Mouse (Mus musculus) heart, embryonic 14.5 days (tissue): ENCODE data around the gene Tex30. TPM values are rescaled to one million over a fixed set of nuclear protein-coding genes. Genes with fewer than 3 reads are reported as not detected.

ENCODE experiments used
- ATAC-seq: fragments of 200-750 bp; cut with Nextera tagmentation; 2 replicates; pipeline ENCODE4 v1.8.0; 2017; ENCODE audit warnings: low read depth, moderate TSS enrichment; ENCODE audit not compliant: insufficient number of reproducible peaks, insufficient read depth, low FRiP score
- H3K27ac ChIP-seq, 2 experiments: fragments of 200-500 bp in 1 of 2; fragments of 300-500 bp in 1 of 2; sonication (generic) in 1 of 2; replicated peaks in 1 of 2; 2 replicates each; pipeline ENCODE4 v1.5.1; 2012 to 2014; ENCODE audit warnings: low read depth in 2 of 2, low read length in 2 of 2, control low read depth in 1 of 2, mild to moderate bottlenecking in 1 of 2, mixed read lengths in 1 of 2; ENCODE audit not compliant: control insufficient read depth in 1 of 2, insufficient read depth in 1 of 2
- H3K27me3 ChIP-seq: fragments of 300-500 bp; sonication (generic); 2 replicates; pipeline ENCODE4 v1.6.1; 2014; ENCODE audit warnings: mild to moderate bottlenecking, low read length, control low read depth; ENCODE audit not compliant: control insufficient read depth, insufficient read depth
- H3K36me3 ChIP-seq: fragments of 300-500 bp; sonication (generic); 2 replicates; pipeline ENCODE4 v1.6.1; 2014; ENCODE audit warnings: mild to moderate bottlenecking, control low read depth, low read length, mixed read lengths; ENCODE audit not compliant: control insufficient read depth, insufficient read depth
- H3K4me1 ChIP-seq, 2 experiments: fragments of 200-500 bp in 1 of 2; fragments of 300-500 bp in 1 of 2; sonication (generic) in 1 of 2; 2 replicates each; pipeline ENCODE4 v1.6.1; 2012 to 2014; ENCODE audit warnings: low read length in 2 of 2, control low read depth in 1 of 2, mixed read lengths in 1 of 2; ENCODE audit not compliant: control insufficient read depth in 2 of 2, insufficient read depth in 2 of 2
- H3K4me2 ChIP-seq: fragments of 300-500 bp; sonication (generic); 2 replicates; pipeline ENCODE4 v1.6.1; 2014; ENCODE audit warnings: mild to moderate bottlenecking, low read length
- H3K4me3 ChIP-seq, 2 experiments: fragments of 200-500 bp in 1 of 2; fragments of 300-500 bp in 1 of 2; sonication (generic) in 1 of 2; 2 replicates each; pipeline ENCODE4 v1.5.1; 2012 to 2014; ENCODE audit warnings: low read length in 2 of 2, mild to moderate bottlenecking in 2 of 2, control low read depth in 1 of 2, low read depth in 1 of 2, moderate library complexity in 1 of 2; ENCODE audit not compliant: control insufficient read depth in 1 of 2, insufficient read depth in 1 of 2
- H3K9ac ChIP-seq: fragments of 300-500 bp; sonication (generic); 2 replicates; pipeline ENCODE4 v1.6.1; 2014; ENCODE audit warnings: mild to moderate bottlenecking, low read length
- H3K9me3 ChIP-seq: fragments of 300-500 bp; sonication (generic); 2 replicates; pipeline ENCODE4 v1.6.1; 2016; ENCODE audit warnings: low read length, control low read depth; ENCODE audit not compliant: control insufficient read depth
- WGBS: fragments of 180-500 bp; shearing (Covaris S2); extraction: QIAGEN DNeasy Blood & Tissue Kit; methylation state at CpG from one replicate; pipeline ENCODE4 v1.1.7; 2014; 5-methylcytosine and 5-hydroxymethylcytosine counted together
- polyA plus RNA-seq: library from polyadenylated mRNA; unstranded; fragments of >200 nt; fragmentation: Nextera tagmentation; extraction: Ambion mirVana; gene quantifications from 2 replicates; pipeline ENCODE4 v1.2.1, GENCODE M21; 2014

The Tex30 gene
- polyA plus RNA-seq = 66.1 and 69.7 TPM in 2 replicates

- H3K9me3 ChIP-seq = no peaks in the 10 kb centered on the region
- ATAC-seq = peak; percentile 93
- peaks cover 0 to 10% of the 10 kb centered on the region in 2 experiments; a peak in 3 of 4 replicates for H3K4me1 ChIP-seq
- H3K36me3 ChIP-seq = peaks cover 41% of the 10 kb centered on the region
- peak within 1 kb of the TSS; percentile 76 for H3K9ac ChIP-seq
- H3K27ac ChIP-seq = peak within 1 kb of the TSS; percentile 89 to 92
- no peaks in the 10 kb centered on the region for H3K27me3 ChIP-seq
- peak within 1 kb of the TSS; percentile 71 to 92 for H3K4me3 ChIP-seq
- WGBS = under 1% methylated on average over 55 of the region's 55 CpGs
- H3K4me2 ChIP-seq = peak within 1 kb of the TSS; percentile 69
Observed at GRCm38 (mm10) chr1:44102259-44102717, at the start of gene Tex30. Gene Tex30, minus strand, starts transcription at chr1:44102441.

GRCm38 (mm10) chr1:44148706-44149105 lies 46.5 kb upstream of the Tex30 start:
- peaks cover 0 to 6% of the 10 kb centered on the region in 2 experiments; a peak in 2 of 4 replicates for H3K4me1 ChIP-seq
- H3K9ac ChIP-seq = peak overlapping the region; percentile 94
- H3K4me2 ChIP-seq = peak overlapping the region; percentile 73
- WGBS = 43% methylated on average over 6 of the region's 6 CpGs
- peaks cover 3% of the 10 kb centered on the region for H3K36me3 ChIP-seq
- peak overlapping the region in 1 of 2 experiments; percentile 95; a peak in 1 of 4 replicates for H3K27ac ChIP-seq
- no peaks in the 10 kb centered on the region for H3K27me3 ChIP-seq
- no peak for ATAC-seq
- no peaks in the 10 kb centered on the region for H3K9me3 ChIP-seq
- peak overlapping the region; percentile 88 to 92; a peak in 3 of 4 replicates for H3K4me3 ChIP-seq

GRCm38 (mm10) chr1:44147563-44148381 lies 45.5 kb upstream of the Tex30 start, which contains the start of gene Ercc5:
Gene Ercc5, plus strand, starts transcription at chr1:44147744.
- Histone ChIP-seq H3K27me3 (no peaks in the 10 kb centered on the region), H3K4me3 (peak within 1 kb of the TSS; percentile 88 to 92), H3K4me2 (peak within 1 kb of the TSS; percentile 73), H3K27ac (peak within 1 kb of the TSS; percentile 95), H3K9me3 (no peaks in the 10 kb centered on the region), H3K36me3 (peaks cover 13% of the 10 kb centered on the region), H3K4me1 (peaks cover 0 to 6% of the 10 kb centered on the region in 2 experiments; a peak in 2 of 4 replicates), H3K9ac (peak within 1 kb of the TSS; percentile 94)
- ATAC-seq = peak; percentile 95
- under 1% methylated on average over 66 of the region's 66 CpGs for WGBS

- 75% methylated on average over 5 of the region's 5 CpGs for WGBS
- Histone ChIP-seq H3K27ac (no peak overlapping the region), H3K4me2 (no peak overlapping the region), H3K4me1 (no peaks in the 10 kb centered on the region), H3K9me3 (no peaks in the 10 kb centered on the region), H3K36me3 (peaks cover 60% of the 10 kb centered on the region), H3K4me3 (no peak overlapping the region), H3K27me3 (no peaks in the 10 kb centered on the region), H3K9ac (no peak overlapping the region)
- no peak for ATAC-seq
Observed at GRCm38 (mm10) chr1:44142747-44143146, 40.5 kb upstream of the Tex30 start.

GRCm38 (mm10) chr1:44140232-44140631 lies 38.0 kb upstream of the Tex30 start:
- 85% methylated on average over 4 of the region's 4 CpGs for WGBS
- H3K4me1 ChIP-seq = no peaks in the 10 kb centered on the region
- no peak overlapping the region for H3K4me2 ChIP-seq
- no peaks in the 10 kb centered on the region for H3K27me3 ChIP-seq
- no peak for ATAC-seq
- H3K36me3 ChIP-seq = peaks cover 69% of the 10 kb centered on the region
- no peak overlapping the region for H3K9ac ChIP-seq
- H3K9me3 ChIP-seq = no peaks in the 10 kb centered on the region
- H3K27ac ChIP-seq = no peak overlapping the region
- H3K4me3 ChIP-seq = no peak overlapping the region

GRCm38 (mm10) chr1:44129929-44130581 lies 27.8 kb upstream of the Tex30 start:
- no peaks in the 10 kb centered on the region for H3K9me3 ChIP-seq
- H3K36me3 ChIP-seq = peaks cover 65% of the 10 kb centered on the region
- no peak overlapping the region for H3K4me3 ChIP-seq
- no peak for ATAC-seq
- H3K27ac ChIP-seq = no peak overlapping the region
- H3K27me3 ChIP-seq = no peaks in the 10 kb centered on the region
- H3K4me1 ChIP-seq = no peaks in the 10 kb centered on the region
- no peak overlapping the region for H3K4me2 ChIP-seq
- 55% methylated on average over 4 of the region's 4 CpGs for WGBS
- no peak overlapping the region for H3K9ac ChIP-seq

GRCm38 (mm10) chr1:44125590-44125989 lies 23.3 kb upstream of the Tex30 start:
- no peak overlapping the region for H3K9ac ChIP-seq
- no peaks in the 10 kb centered on the region for H3K27me3 ChIP-seq
- peaks cover 0 to under 1% of the 10 kb centered on the region in 2 experiments; a peak in 1 of 4 replicates for H3K4me1 ChIP-seq
- ATAC-seq = no peak
- peaks cover 57% of the 10 kb centered on the region for H3K36me3 ChIP-seq
- 90% methylated on average over 4 of the region's 4 CpGs for WGBS
- H3K27ac ChIP-seq = no peak overlapping the region
- H3K9me3 ChIP-seq = no peaks in the 10 kb centered on the region
- H3K4me3 ChIP-seq = no peak overlapping the region
- no peak overlapping the region for H3K4me2 ChIP-seq
